Mouse (Mus musculus): ENCODE results near the gene Iyd.
"Not testable (repeated sequence)": the region's sequence is repeated elsewhere in the genome, so short reads cannot be mapped to it uniquely, and the experiment has no call there.

The Iyd gene

DNA sequence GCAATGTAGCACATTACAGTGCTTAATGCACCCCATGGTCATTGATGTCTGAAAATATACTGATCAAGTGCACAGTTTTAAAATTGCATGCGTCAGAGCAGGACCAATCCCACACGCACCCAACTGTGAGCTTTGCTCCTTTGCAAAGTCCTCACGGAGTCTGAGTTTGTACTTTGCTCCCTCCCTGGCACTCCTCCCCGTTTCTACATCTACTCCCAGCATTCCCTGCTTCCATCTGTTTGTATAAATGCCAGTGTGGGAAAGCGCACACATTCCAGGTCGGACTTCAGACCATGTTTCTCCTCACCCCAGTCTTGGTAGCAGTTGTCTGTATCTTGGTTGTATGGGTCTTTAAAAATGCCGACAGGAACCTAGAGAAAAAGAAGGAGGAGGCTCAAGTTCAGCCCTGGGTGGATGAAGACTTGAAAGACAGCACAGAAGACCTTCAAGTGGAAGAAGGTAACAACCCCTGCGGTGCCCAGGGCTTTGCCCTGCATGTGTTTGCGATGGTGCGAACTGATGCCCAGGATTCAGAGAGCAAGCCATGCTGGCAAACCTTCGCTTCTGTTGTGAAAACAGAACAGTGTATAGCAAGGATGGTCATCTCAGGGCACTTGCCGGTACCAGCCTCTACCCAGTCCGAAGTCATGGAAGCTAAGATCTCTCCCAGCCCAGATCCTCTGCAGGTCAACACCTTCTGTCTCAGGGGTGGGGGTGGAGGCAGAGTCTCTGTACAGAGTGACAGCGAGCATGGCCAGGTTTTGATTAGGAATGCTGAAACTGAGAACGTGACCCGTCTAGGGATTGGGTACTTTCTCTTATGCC lies at the start of gene Iyd:
TSS of gene Iyd (plus strand) at position 238 of the 825 bp plus-strand sequence.
- DNase-seq (ENCODE audit: low read depth, low spot score): no peak

DNA sequence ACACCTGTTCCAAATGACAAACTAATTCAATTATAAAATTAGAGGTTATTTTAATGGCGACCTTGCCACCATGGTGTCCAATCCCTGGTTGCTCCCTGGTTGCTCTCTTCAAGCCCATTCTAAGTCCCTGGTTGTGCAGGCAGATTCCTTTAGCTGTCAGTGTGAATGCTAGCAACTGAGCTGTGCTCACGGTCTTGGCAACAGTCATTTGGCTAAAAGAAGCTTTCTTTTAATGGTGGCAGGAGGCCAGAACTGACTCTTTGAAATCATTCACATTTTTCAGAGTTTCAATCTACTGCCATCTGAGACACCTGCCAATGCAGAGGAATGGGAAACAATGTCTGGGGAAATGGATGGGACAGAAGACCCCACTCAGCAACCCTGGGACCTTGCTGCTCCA lies 43.2 kb upstream of the Iyd start:
- DNase-seq (ENCODE audit: low read depth, low spot score): no peak

DNA sequence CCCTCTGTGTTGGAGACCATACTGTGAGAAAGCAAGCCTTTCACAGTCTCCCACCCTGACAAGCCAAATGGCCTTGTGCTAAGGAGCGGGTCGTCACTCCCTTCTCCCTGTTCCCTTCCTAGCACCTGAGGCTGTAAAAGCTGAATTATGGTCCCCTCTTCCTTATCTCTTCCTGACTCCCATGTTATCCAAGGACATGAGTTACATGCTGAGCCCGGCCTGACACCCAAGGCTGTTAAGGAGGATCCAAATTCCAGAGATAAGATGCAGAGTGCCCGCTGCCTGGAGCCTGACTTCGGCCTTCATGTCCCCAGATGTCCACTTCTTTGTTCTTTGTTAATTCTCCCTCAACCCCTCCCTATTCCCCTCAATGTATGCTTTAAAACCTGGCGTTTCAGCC lies 39.2 kb upstream of the Iyd start:
- DNase-seq (ENCODE audit: low read depth, low spot score): not testable (repeated sequence)

GRCm38 (mm10) chr10:3507484-3508221 lies 32.4 kb upstream of the Iyd start:
- DNase-seq (ENCODE audit: low read depth, low spot score): no peak

- DNase-seq (ENCODE audit: low read depth, low spot score): no peak
Measured at GRCm38 (mm10) chr10:3508222-3508588, 31.8 kb upstream of the Iyd start.

DNA sequence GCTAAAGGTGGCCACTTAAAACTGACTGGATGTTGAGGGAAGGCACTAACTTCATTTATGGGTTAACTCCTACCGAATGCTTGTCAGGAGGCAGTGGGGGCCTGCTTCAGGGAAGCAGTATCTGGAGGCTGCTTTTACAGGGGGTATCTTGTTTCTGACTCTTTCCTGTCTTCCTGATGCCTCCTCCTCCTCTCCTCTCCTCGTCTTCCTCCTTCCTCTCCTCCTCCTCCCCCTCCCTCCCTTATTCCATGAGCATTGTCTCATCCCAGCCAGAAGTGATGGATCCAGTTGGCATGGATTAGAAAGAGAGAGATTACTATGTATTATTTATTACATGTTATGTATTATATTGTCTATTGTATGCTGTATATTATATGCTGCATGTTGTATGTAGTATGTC lies 31.3 kb upstream of the Iyd start:
- no peak for DNase-seq (ENCODE audit: low read depth, low spot score)

DNA sequence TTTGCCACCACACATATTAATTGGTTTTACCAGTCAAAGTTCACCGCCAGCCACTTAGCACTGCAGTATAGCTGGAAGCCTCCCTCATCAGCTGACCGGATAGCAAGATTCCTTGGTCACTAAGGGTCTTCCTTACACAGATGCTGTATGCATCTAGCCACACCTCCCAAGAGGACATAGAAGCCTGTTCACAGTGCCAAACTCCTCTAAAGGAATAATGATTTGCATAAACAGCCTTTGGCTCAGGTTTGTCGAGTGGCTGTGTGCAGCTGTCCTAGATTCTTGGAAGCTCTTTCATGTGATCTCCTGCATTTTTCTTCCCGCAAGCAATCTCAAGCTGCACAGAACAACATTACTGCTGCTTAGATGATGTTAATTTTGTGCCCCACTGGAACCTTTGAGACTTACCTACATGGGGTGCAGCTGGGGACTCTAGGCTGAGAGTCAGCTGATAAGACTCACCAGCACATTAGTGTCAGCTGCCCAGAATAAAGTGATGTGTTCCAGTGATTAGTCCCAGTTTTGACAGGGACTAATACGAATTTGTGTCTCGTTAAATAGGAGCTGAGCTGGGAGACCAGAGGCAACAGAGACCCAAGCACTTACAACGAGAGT lies 30.3 kb upstream of the Iyd start:
- no peak for DNase-seq (ENCODE audit: low read depth, low spot score)

DNA sequence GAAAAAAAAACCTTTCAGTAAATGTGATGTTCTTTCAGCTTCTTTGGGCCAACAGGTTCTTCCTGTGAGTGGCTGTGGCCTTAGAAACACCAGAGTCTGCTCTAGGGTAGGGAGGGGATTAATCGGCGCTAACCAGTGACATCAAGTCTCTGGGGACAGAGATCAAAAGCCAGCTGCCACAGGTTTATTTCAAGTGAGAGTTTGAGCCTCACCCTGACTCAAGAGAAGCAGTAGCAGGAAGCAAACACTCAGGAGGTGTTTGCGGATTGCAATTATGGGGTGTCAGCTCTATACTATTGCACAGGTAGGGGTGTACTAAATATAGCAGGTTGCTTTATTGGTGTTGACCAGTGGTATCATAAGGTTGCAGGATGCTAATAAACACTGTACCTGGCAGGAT lies 29.6 kb upstream of the Iyd start:
- no peak for DNase-seq (ENCODE audit: low read depth, low spot score)

DNA sequence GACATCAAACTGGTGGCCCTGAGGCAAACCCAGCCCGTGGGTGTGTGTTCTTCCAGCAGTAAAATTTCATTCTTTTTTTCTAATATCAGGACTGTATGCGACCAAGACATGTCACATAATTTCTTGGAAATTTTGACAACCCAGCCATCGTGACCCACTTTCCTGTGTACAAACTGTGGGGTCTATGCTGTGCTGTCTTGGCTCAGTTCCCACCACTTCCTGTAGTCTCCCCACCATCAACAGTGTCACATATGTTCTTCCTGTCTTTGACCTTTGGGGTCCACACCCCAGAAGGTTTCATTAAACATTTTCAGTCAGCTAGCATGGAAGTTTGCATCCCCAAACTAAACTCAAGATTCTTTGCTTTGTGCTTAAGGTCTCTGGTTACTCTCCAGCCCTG lies 28.6 kb upstream of the Iyd start:
- DNase-seq (ENCODE audit: low read depth, low spot score): no peak

DNA sequence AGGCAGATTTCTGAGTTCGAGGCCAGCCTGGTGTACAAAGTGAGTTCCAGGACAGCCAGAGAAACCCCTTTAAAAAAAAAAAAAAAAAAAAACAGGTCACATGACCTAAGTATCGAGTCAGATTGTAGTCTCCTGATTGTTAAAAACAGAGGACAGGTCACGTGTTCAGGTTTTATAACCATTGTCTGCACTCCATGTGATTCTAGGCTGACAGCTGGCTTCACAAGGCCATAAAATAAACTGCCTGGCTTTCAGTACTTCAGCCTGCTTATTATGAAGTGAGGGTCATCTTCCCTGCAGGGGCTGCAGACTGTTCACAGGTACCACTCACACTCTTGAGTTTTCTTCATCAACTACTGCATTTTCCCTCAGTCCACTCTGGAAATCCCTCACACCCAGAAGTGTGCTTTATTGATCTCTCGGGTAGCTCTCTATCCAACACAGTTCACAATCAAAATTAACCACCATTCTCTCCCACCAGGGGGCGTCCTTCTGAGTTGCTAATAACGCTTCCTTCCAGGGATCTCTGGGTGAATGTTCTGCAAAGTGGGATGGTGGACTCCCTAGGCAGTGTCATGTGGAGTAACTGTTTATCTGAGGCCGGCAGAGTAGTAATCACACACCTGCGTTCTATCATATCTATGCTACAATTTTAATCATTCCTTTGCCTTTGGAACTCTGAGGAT lies 27.3 kb upstream of the Iyd start:
- DNase-seq (ENCODE audit: low read depth, low spot score): no peak

DNA sequence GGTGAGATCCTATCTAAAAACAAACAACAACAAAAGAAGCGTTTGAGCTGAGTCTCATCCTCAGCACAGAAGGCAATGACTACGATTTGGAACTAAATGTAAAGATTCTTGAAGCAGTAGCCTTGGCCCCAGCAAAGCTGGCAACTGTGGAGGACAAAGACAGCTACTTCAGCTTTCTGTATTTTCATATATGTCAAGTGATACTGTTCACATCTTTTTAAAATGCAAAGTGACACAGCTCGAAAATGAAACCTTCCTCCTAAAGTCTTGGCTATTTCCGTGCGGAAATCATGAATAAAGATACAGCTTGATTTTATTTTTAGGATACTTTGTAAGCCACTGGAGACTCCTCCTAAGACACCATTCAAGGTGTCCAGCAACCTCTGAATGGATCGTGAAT lies 26.1 kb upstream of the Iyd start:
- no peak for DNase-seq (ENCODE audit: low read depth, low spot score)

DNA sequence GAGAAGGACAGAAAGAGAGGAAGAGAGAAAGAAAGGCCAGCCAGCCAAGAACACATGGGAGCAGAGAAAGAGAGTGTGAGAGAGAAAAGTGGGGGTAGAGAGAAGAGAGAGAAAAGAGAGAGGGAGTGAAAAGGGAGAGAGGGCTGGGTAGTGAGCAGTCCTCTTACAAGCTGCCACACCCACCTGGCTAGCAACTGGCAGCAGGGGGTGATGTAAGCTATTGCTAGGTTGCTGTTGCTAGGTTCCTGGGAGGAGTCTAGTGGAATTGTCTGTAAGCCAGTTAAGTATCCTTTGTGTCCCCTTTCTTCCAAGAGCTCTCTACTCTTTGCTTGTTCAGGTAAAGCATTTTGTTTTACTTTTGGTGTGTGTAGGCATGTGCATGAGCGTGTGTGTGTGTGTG lies 25.4 kb upstream of the Iyd start:
- DNase-seq (ENCODE audit: low read depth, low spot score): no peak

- DNase-seq (ENCODE audit: low read depth, low spot score): no peak
Measured at GRCm38 (mm10) chr10:3516442-3516841, 23.6 kb upstream of the Iyd start.

DNA sequence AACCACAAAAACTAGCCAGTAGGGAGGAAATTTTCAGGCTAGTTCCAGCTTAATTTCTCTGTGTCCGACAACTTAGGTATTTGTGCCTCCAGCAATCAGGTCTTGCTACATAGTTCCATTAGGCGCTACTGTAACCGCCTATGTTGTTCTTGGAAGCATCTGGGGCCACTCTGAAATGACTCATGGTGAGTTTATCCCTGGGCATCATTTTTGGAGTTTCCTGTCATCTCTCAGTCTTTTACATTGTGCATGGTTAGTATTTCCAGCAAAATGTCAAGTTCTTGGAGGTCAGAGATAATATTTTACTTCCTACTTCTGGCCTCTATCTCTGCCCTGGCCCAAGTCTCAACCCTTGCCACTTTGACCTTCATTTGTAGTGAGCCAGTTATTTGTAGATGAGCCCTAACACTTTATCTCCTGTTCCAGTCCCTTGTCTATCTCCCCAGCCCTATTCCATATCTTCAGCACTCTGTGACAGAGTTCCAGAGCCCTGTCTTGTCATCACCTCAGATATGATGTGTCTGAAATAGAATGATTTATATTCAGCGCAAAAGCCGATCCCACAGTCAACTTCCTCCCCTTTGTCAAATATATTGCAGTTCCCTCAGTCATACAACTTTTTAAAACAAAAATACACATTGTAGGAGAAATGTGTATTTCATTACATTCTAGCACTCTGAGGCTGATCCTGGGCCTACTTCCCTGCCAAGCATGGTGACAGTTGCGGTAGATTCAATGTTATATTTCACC lies 16.8 kb upstream of the Iyd start:
- peak; percentile 90 for DNase-seq (ENCODE audit: low read depth, low spot score)

GRCm38 (mm10) chr10:3524513-3524912 lies 15.5 kb upstream of the Iyd start:
- no peak for DNase-seq (ENCODE audit: low read depth, low spot score)

- DNase-seq (ENCODE audit: low read depth, low spot score): no peak
Measured at GRCm38 (mm10) chr10:3525420-3526019, 14.5 kb upstream of the Iyd start.

GRCm38 (mm10) chr10:3529807-3530206 lies 10.2 kb upstream of the Iyd start:
- no peak for DNase-seq (ENCODE audit: low read depth, low spot score)

DNA sequence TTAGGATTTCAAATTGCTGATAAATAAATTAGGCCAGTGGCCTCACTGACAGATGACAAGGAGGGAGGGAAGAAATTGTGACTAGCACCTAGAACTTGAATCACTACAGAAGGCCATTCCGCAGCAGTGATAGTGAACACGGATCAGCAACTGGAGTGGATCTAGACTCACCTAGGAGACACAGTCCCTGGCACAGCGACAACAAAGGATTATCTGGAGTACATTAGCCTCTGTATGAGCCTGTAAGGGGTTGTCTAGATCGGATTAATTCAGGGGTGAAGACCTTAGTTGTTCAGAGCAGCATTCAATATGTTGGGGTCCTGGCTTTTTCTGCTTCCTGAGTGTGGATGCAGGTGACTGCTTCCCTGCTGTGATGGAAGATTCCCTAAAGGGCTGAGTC lies 9.4 kb upstream of the Iyd start:
- DNase-seq (ENCODE audit: low read depth, low spot score): no peak

- DNase-seq (ENCODE audit: low read depth, low spot score): peak; percentile 72
Measured at GRCm38 (mm10) chr10:3531375-3531774, 8.7 kb upstream of the Iyd start.

GRCm38 (mm10) chr10:3534445-3534844 lies 5.6 kb upstream of the Iyd start:
- DNase-seq (ENCODE audit: low read depth, low spot score): peak; percentile 59

- DNase-seq (ENCODE audit: low read depth, low spot score): no peak
Measured at GRCm38 (mm10) chr10:3536361-3536760, 3.7 kb upstream of the Iyd start.
